Mouse (Mus musculus) v-Abl transformed pro-B cells (cell line): ENCODE results near the gene Eif1ad.

Source experiments
- in situ Hi-C, 2 experiments: fragments of 400-800 bp; cut with MboI; formaldehyde crosslinking; loops; one replicate each; pipeline ENCODE4 v1.15.1; 2025; ENCODE audit not compliant: unreplicated experiment in 2 of 2

Eif1ad gene

DNA sequence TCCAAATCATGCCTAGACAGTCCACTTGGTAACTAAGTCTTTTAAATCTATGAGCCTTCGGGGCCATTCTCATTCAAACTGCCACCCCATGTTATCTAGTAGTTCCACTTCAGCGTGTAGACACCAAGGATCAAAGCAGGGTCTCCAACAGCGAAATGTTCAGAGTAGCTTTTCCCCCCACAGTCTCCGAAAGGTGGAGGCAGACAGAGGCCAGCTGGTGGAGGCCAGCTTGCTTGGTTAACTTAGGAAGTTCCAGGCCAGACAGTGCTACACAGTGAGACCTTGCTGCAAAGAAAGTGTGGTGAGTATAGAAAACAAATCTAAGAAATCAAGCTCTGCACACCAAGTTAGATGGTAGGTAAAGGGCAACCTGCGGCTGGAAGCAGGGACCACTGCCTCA, 44.1 kb downstream of the Eif1ad start:
- in situ Hi-C loops, result no loop called here

DNA sequence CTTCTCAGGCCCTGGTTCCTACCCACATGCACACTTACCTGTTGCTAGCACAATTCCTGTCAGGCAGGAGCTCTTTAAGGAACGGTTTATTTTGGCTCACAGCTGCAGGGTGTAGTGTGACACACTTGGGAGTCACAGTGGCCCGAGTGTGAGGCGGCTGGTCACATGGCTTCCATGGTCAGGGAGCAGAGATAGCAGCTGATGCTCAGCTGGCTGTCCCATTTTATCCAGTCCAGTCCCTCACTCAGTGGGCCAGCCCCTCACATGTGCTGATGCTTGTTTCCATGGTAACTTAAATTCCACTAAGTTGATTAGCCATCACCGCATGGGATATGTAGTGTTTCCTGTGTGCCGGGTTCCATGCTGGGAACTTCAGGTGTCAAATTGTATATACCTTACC, 45.4 kb downstream of the Eif1ad start:
- in situ Hi-C loops, result no loop called here

DNA sequence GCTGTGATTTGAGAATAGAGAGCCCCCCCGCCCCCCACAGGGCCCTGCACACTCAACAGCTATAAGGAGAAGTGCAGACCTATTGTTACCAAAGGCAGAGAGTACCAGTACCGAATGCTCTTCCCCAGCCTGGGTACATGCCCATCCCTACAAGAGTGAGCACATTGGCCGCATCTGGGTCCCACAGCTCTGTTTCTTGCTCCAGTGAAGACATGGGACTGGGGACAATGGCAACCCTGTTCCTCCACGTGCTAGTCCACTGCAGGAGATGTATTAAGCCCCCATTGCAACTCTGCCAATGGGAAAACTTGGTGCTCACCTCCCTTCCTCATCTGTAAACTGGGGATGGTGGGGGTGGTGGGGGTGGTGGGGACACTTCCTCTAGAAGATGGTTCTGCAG, 47.3 kb downstream of the Eif1ad start:
- in situ Hi-C loops, result no loop called here

DNA sequence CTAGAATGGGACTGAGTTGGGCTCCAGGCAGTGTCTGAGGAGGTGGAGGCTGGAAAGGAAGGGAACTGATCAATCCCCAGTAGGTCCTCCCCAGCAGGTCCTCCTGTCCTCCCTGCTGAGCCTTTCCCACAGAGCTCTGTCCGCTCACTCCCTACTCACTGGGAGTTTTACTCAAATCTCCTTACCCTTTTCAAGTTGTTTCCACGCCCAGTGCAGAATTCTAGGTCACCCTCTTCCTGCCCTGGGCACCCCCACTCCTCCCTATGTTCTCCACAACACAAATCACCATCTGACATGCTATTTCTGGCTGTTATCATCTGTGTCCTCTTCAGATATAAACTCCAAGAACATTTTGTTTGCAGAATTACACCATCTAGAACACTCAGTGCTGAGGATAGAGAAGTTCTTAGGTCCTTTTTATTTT, 48.0 kb downstream of the Eif1ad start:
- in situ Hi-C loops, result no loop called here

DNA sequence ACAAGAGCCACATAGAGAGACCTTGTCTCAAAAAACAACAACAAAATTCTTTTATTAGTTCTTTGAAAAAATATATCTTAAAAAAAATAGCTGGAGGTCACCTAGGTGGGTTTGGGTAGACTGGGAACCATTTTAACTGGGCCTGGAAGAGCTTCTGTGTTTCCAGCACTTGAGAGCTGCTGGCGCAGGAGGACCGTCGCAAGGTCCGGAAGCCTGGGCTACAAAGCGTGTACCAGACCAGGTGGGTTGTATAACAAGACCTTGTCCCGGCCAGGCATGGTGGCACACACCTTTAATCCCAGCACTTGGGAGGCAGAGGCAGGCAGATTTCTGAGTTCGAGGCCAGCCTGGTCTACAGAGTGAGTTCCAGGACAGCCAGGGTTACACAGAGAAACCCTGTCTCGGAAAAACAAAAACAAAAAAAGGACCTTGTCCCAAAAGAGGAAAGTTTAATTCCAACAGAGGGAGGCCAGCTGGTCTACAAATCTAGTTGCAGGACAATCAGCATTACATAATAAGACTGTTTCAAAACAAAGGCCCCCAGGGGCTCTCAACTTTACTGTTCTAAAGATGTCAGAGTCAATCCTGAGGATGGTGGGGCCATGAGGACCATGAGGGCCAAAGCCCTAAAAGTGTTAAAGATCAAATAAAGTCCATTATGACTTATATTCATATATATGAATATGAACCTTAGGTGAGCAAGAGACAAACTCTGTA, 52.4 kb downstream of the Eif1ad start:
- in situ Hi-C loops, result no loop called here

DNA sequence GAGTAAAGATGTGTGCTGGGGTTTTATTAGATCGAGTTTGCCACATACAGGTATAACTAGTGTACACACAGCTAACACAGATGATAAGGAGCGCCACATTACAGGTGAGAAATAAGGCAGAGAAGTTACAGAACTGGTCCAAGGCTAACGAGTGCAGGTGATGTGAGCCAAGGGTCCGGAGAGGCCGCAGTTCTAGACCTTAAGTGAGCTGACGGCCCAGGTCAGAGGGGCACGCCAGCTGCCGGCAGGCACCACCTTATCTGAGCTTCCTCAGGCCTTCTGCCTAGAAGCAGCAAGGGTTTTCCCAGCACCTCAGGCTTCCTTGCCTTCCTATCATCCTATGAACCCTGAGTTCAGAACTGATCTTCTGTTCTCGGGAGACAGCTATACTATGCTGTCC, 53.1 kb downstream of the Eif1ad start:
- in situ Hi-C loops, result loop anchor here in 1 of 2 experiments (10.0 kb wide), 1 partner anchor 45 kb away; no protein-coding TSS in a partner anchor

DNA sequence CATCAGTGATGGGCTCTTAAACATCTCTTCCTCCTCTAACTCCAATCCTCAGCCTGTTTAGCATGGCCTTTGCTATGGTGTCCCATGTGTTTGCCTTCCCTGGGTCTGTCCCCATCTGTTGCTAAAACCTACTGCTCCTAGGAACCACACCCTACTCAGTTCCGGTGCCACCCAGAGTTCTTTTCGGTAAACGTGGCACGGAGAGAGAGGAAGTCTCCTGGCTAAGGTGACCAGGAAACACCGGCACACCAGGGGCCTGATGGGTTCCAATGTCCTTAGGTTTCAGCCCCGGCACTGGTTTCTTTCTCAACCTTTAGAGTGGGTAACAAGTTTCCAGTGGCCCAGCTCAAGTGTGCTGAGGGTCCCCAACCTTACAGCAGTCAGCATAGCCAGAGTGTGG, 54.0 kb downstream of the Eif1ad start:
- in situ Hi-C loops, result loop anchor here in 1 of 2 experiments (10.0 kb wide), 1 partner anchor 46 kb away; no protein-coding TSS in a partner anchor
